In genomic region chr5:144040720-144041364, GRCm38 (mm10) we compare ENCODE assay signal across 8 mouse cellular contexts. TPM values are rescaled to one million over a fixed set of nuclear protein-coding genes. Genes with fewer than 3 reads are reported as not detected.
A peak's percentile ranks its signal among the peaks of the same experiment; 100 is the strongest.
DNase-seq lines count a peak whose midpoint lies in the region; ATAC-seq and TF ChIP-seq lines count a peak whose summit lies in the region.

No protein-coding gene starts in this region.

- DNase-seq in 416B (ENCODE audit: low read depth) (peak; percentile 81), ZHBTc4 (ENCODE audit: low read depth, low spot score) (peak; percentile 88)
- peak; percentile 67 to 73 for DNase-seq in cerebellum, postnatal 4 days (ENCODE audit: low spot score in 2 of 2)
- peak; percentile 51 to 85 for DNase-seq in heart, adult 18-20 months
- DNase-seq in liver, embryonic 11.5 days (ENCODE audit: low spot score), result peak; percentile 70
- DNase-seq in stomach, postnatal 0 days (ENCODE audit: low spot score), result peak; percentile 79

- TF ChIP-seq EP300 in stomach, postnatal 0 days (optimal IDR thresholded peaks at IDR 0.05), result no peak

- H3K27ac ChIP-seq in kidney, embryonic 16.5 days (ENCODE audit: low read length), result no peak overlapping the region
- no peak overlapping the region for H3K27ac ChIP-seq in liver, embryonic 11.5 days (ENCODE audit: low read depth, low read length)
- no peak overlapping the region for H3K27ac ChIP-seq in neural tube, embryonic 12.5 days
- no peak overlapping the region for H3K27ac ChIP-seq in stomach, postnatal 0 days (replicated peaks)

- no peaks in the 10 kb centered on the region for H3K36me3 ChIP-seq in kidney, embryonic 16.5 days (ENCODE audit: insufficient read depth, low read length)
- H3K36me3 ChIP-seq in liver, embryonic 11.5 days (ENCODE audit: control insufficient read depth, insufficient read depth, low read length), result no peaks in the 10 kb centered on the region
- no peaks in the 10 kb centered on the region for H3K36me3 ChIP-seq in neural tube, embryonic 12.5 days
- H3K36me3 ChIP-seq in stomach, postnatal 0 days (ENCODE audit: control insufficient read depth, insufficient read depth, low read length), result no peaks in the 10 kb centered on the region

- 36% methylated on average over 11 of the region's 11 CpGs for WGBS in kidney, embryonic 16.5 days
- 46% methylated on average over 11 of the region's 11 CpGs for WGBS in liver, embryonic 11.5 days
- 49% methylated on average over 11 of the region's 11 CpGs for WGBS in neural tube, embryonic 12.5 days
- 48% methylated on average over 11 of the region's 11 CpGs for WGBS in stomach, postnatal 0 days

- no peaks in the 10 kb centered on the region for H3K27me3 ChIP-seq in kidney, embryonic 16.5 days (ENCODE audit: insufficient read depth, low read length)
- no peaks in the 10 kb centered on the region for H3K27me3 ChIP-seq in liver, embryonic 11.5 days (replicated peaks; ENCODE audit: control insufficient read depth, insufficient read depth, low read length)
- no peaks in the 10 kb centered on the region for H3K27me3 ChIP-seq in neural tube, embryonic 12.5 days (replicated peaks)
- H3K27me3 ChIP-seq in stomach, postnatal 0 days (ENCODE audit: control insufficient read depth, insufficient read depth, low read length), result no peaks in the 10 kb centered on the region

- peak; percentile 70; the same call in 1 of the 2 replicates for ATAC-seq in kidney, embryonic 16.5 days (ENCODE audit: low FRiP score, low TSS enrichment)
- ATAC-seq in liver, embryonic 11.5 days (replicated peaks; ENCODE audit: low FRiP score), result no peak
- 0 out of 2 replicates have a peak, but pooled peaks have one; percentile 44 for ATAC-seq in neural tube, embryonic 12.5 days (ENCODE audit: low FRiP score, low read depth)
- peak; percentile 49; the same call in 1 of the 2 replicates for ATAC-seq in stomach, postnatal 0 days (ENCODE audit: low FRiP score, low TSS enrichment)

- peak; percentile 94 for TF ChIP-seq CTCF in stomach, postnatal 0 days (IDR thresholded peaks at IDR 0.05; ENCODE audit: low read depth)

- H3K9ac ChIP-seq in kidney, embryonic 16.5 days (replicated peaks; ENCODE audit: low read length), result no peak overlapping the region; the same call in 1 of the 2 replicates
- H3K9ac ChIP-seq in liver, embryonic 11.5 days (ENCODE audit: low read depth, low read length), result no peak overlapping the region
- H3K9ac ChIP-seq in neural tube, embryonic 12.5 days, result no peak overlapping the region
- H3K9ac ChIP-seq in stomach, postnatal 0 days (ENCODE audit: low read length), result no peak overlapping the region

- H3K4me2 ChIP-seq in kidney, embryonic 16.5 days (replicated peaks; ENCODE audit: low read depth, low read length), result peak overlapping the region; percentile 30; the same call in 1 of the 2 replicates
- H3K4me2 ChIP-seq in liver, embryonic 11.5 days, result peak overlapping the region; percentile 21; the same call in 1 of the 2 replicates
- no peak overlapping the region for H3K4me2 ChIP-seq in neural tube, embryonic 12.5 days (replicated peaks)
- H3K4me2 ChIP-seq in stomach, postnatal 0 days (replicated peaks; ENCODE audit: low read depth), result peak overlapping the region; percentile 31

- H3K4me3 ChIP-seq in kidney, embryonic 16.5 days (ENCODE audit: low read length), result peak overlapping the region; percentile 13; the same call in 1 of the 2 replicates
- no peak overlapping the region for H3K4me3 ChIP-seq in liver, embryonic 11.5 days (ENCODE audit: low read depth, low read length)
- no peak overlapping the region for H3K4me3 ChIP-seq in neural tube, embryonic 12.5 days
- no peak overlapping the region for H3K4me3 ChIP-seq in stomach, postnatal 0 days (ENCODE audit: low read depth, low read length)

- no peaks in the 10 kb centered on the region for H3K4me1 ChIP-seq in kidney, embryonic 16.5 days (ENCODE audit: insufficient read depth, low read length)
- no peaks in the 10 kb centered on the region for H3K4me1 ChIP-seq in liver, embryonic 11.5 days (replicated peaks; ENCODE audit: control insufficient read depth, insufficient read depth, low read length)
- no peaks in the 10 kb centered on the region for H3K4me1 ChIP-seq in neural tube, embryonic 12.5 days
- H3K4me1 ChIP-seq in stomach, postnatal 0 days (replicated peaks; ENCODE audit: control insufficient read depth, insufficient read depth), result no peaks in the 10 kb centered on the region

- peaks cover 5% of the 10 kb centered on the region; the same call in 1 of the 2 replicates for H3K9me3 ChIP-seq in kidney, embryonic 16.5 days (ENCODE audit: low read length)
- no peaks in the 10 kb centered on the region for H3K9me3 ChIP-seq in liver, embryonic 11.5 days (ENCODE audit: control insufficient read depth, low read length)
- no peaks in the 10 kb centered on the region for H3K9me3 ChIP-seq in neural tube, embryonic 12.5 days
- H3K9me3 ChIP-seq in stomach, postnatal 0 days (ENCODE audit: control insufficient read depth, low read length), result no peaks in the 10 kb centered on the region

RNA-seq across cellular contexts. Expression of gene Ocm, which starts 14.4 kb away (rescaled TPM):
- not detected for total RNA-seq in heart, adult 18-20 months (2021)
- 3.2 and 5.6 TPM in 2 replicates for polyA plus RNA-seq in kidney, embryonic 16.5 days (2015; fragmentation: Nextera tagmentation; extraction: Ambion mirVana)
- polyA plus RNA-seq in liver, embryonic 11.5 days (2014; fragmentation: Nextera tagmentation; extraction: Ambion mirVana), result not detected in 2 replicates
- polyA plus RNA-seq in neural tube, embryonic 12.5 days (2016; fragmentation: Nextera tagmentation; extraction: Ambion mirVana), result 0.32 TPM in 1 of 2 replicates, not detected in the other
- polyA plus RNA-seq in stomach, postnatal 0 days (2015; fragmentation: Nextera tagmentation; extraction: Ambion mirVana), result 0.16 and 0.23 TPM in 2 replicates

RNA-seq across cellular contexts. Expression of gene Ccz1, which starts 26.2 kb away (rescaled TPM):
- total RNA-seq in heart, adult 18-20 months (2021), result 10 to 100 TPM; 25.1 to 28.1 TPM
- 86.7 and 89.2 TPM in 2 replicates for polyA plus RNA-seq in kidney, embryonic 16.5 days (2015; fragmentation: Nextera tagmentation; extraction: Ambion mirVana)
- polyA plus RNA-seq in liver, embryonic 11.5 days (2014; fragmentation: Nextera tagmentation; extraction: Ambion mirVana), result 93.1 and 97.2 TPM in 2 replicates
- polyA plus RNA-seq in neural tube, embryonic 12.5 days (2016; fragmentation: Nextera tagmentation; extraction: Ambion mirVana), result 105 and 120 TPM in 2 replicates
- polyA plus RNA-seq in stomach, postnatal 0 days (2015; fragmentation: Nextera tagmentation; extraction: Ambion mirVana), result 57.1 and 59.6 TPM in 2 replicates

RNA-seq across cellular contexts. Expression of gene Lmtk2, which starts 59.4 kb away (rescaled TPM):
- total RNA-seq in heart, adult 18-20 months (2021), result 10 to 100 TPM; 29.7 to 31.3 TPM
- polyA plus RNA-seq in kidney, embryonic 16.5 days (2015; fragmentation: Nextera tagmentation; extraction: Ambion mirVana), result 5.6 and 6.5 TPM in 2 replicates
- 4.9 and 5.7 TPM in 2 replicates for polyA plus RNA-seq in liver, embryonic 11.5 days (2014; fragmentation: Nextera tagmentation; extraction: Ambion mirVana)
- polyA plus RNA-seq in neural tube, embryonic 12.5 days (2016; fragmentation: Nextera tagmentation; extraction: Ambion mirVana), result 7.7 and 9.0 TPM in 2 replicates
- 3.8 and 4.1 TPM in 2 replicates for polyA plus RNA-seq in stomach, postnatal 0 days (2015; fragmentation: Nextera tagmentation; extraction: Ambion mirVana)
